Mouse (Mus musculus) stomach, embryonic 15.5 days (tissue): Measurements from ENCODE around the gene Dmrtc2. TPM values are rescaled to one million over a fixed set of nuclear protein-coding genes. Genes with fewer than 3 reads are reported as not detected.

Source experiments
- ATAC-seq: fragments of 200-750 bp; cut with Nextera tagmentation; 2 replicates; pipeline ENCODE4 v1.8.0; 2017; ENCODE audit warnings: low read depth, moderate number of reproducible peaks, moderate TSS enrichment; ENCODE audit not compliant: insufficient read depth, low FRiP score
- H3K27ac ChIP-seq: fragments of 300-500 bp; sonication (generic); 2 replicates; pipeline ENCODE4 v1.5.1; 2015; ENCODE audit warnings: mild to moderate bottlenecking, inconsistent platforms
- H3K27me3 ChIP-seq: fragments of 300-500 bp; sonication (generic); replicated peaks from 2 replicates; pipeline ENCODE4 v1.6.1; 2015; ENCODE audit warnings: inconsistent platforms
- H3K36me3 ChIP-seq: fragments of 300-500 bp; sonication (generic); 2 replicates; pipeline ENCODE4 v1.6.1; 2015; ENCODE audit warnings: inconsistent platforms
- H3K4me1 ChIP-seq: fragments of 300-500 bp; sonication (generic); 2 replicates; pipeline ENCODE4 v1.6.1; 2015; ENCODE audit warnings: inconsistent platforms
- H3K4me2 ChIP-seq: fragments of 300-500 bp; sonication (generic); 2 replicates; pipeline ENCODE4 v1.6.1; 2015; ENCODE audit warnings: mild to moderate bottlenecking, inconsistent platforms
- H3K4me3 ChIP-seq: fragments of 300-500 bp; sonication (generic); replicated peaks from 2 replicates; pipeline ENCODE4 v1.5.1; 2015; ENCODE audit warnings: inconsistent platforms
- H3K9ac ChIP-seq: fragments of 300-500 bp; sonication (generic); 2 replicates; pipeline ENCODE4 v1.6.1; 2015; ENCODE audit warnings: inconsistent platforms
- H3K9me3 ChIP-seq: fragments of 300-500 bp; sonication (generic); 2 replicates; pipeline ENCODE4 v1.6.1; 2016; ENCODE audit warnings: inconsistent platforms
- WGBS: fragments of 180-500 bp; shearing (Covaris S2); methylation state at CpG from one replicate; pipeline ENCODE4 v1.1.7; 2015; 5-methylcytosine and 5-hydroxymethylcytosine counted together
- polyA plus RNA-seq: library from polyadenylated mRNA; unstranded; fragments of >200 nt; fragmentation: Nextera tagmentation; extraction: Ambion mirVana; gene quantifications from 2 replicates; pipeline ENCODE4 v1.2.1, GENCODE M21; 2015

The Dmrtc2 gene
- polyA plus RNA-seq, 1 experiment from 2014 or later = not detected

GRCm38 (mm10) chr7:24904070-24904483 is 34.2 kb downstream of the Dmrtc2 start:
- H3K9me3 ChIP-seq = no peaks in the 10 kb centered on the region
- peaks cover 11% of the 10 kb centered on the region; the same call in 1 of the 2 replicates for H3K36me3 ChIP-seq
- ATAC-seq = peak; percentile 96
- peak overlapping the region; percentile 71 for H3K9ac ChIP-seq
- peaks cover 33% of the 10 kb centered on the region for H3K4me1 ChIP-seq
- no peaks in the 10 kb centered on the region for H3K27me3 ChIP-seq
- H3K4me2 ChIP-seq = peak overlapping the region; percentile 76
- peak overlapping the region; percentile 78 for H3K4me3 ChIP-seq
- WGBS = under 1% methylated on average over 30 of the region's 30 CpGs
- peak overlapping the region; percentile 93 for H3K27ac ChIP-seq

- H3K27me3 ChIP-seq = no peaks in the 10 kb centered on the region
- H3K36me3 ChIP-seq = peaks cover 14% of the 10 kb centered on the region; the same call in 1 of the 2 replicates
- no peaks in the 10 kb centered on the region for H3K9me3 ChIP-seq
- ATAC-seq = no peak
- peak overlapping the region; percentile 78 for H3K4me3 ChIP-seq
- H3K27ac ChIP-seq = peak overlapping the region; percentile 82
- H3K9ac ChIP-seq = 0 out of 2 replicates have a peak overlapping the region, but pooled peaks have one; percentile 71
- peak overlapping the region; percentile 76 for H3K4me2 ChIP-seq
- 16% methylated on average over 3 of the region's 3 CpGs for WGBS
- H3K4me1 ChIP-seq = peaks cover 33% of the 10 kb centered on the region
Measured at GRCm38 (mm10) chr7:24904936-24905335, 35.1 kb downstream of the Dmrtc2 start.

DNA sequence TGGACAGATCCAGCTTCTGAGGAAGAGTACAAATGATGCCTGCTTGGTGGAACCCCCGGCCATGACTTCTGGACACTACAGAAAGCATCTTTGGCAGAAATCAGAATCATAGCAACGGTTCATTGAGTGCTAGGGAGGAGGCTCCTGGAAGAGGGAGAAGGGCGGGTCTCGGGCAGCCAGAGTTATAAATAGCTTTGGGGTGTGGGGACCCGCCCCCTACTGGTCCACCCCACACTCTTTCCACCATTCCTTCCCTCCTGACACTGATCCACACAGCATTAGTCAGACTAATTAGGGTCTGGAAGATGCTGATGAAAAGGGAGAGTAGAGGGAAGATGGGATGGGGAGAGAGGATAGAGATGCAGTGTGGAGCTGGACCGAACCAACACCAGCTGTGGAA is 36.7 kb downstream of the Dmrtc2 start:
- Histone ChIP-seq H3K4me3 (no peak overlapping the region), H3K4me1 (peaks cover 33% of the 10 kb centered on the region), H3K4me2 (no peak overlapping the region), H3K9ac (no peak overlapping the region), H3K36me3 (peaks cover 23% of the 10 kb centered on the region), H3K9me3 (no peaks in the 10 kb centered on the region), H3K27ac (peak overlapping the region; percentile 44; the same call in 1 of the 2 replicates), H3K27me3 (no peaks in the 10 kb centered on the region)
- WGBS = 28% methylated on average over 6 of the region's 6 CpGs
- ATAC-seq = no peak

DNA sequence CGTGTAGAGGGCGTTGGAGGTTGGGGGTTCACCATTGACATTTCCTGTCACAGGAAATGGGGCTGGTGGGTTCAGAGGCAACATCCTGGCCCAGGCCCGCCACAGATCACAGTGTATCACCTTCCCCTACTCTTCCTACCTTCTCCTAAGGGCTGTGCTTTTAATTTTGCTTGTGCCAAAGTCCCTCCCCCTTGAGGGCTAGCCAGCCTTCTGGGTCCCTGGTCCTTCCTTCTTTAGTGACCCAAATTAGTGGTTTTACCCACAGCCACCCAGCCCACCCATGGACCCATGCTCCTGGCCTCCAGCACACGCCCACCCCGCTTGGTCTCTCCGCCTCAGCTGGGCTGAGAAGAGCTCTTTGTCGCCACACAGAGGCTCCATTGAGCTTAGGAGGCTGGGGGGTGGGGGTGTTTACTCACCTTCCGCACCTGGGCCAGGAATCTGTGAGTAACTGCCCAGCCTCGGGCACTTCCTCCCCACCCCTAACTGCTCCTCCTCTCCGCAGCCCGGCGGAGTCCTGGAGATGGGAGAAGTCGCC is 37.4 kb downstream of the Dmrtc2 start:
- peak; percentile 17; the same call in 1 of the 2 replicates for ATAC-seq
- H3K4me3 ChIP-seq = no peak overlapping the region
- peak overlapping the region; percentile 29 for H3K4me2 ChIP-seq
- H3K9me3 ChIP-seq = no peaks in the 10 kb centered on the region
- WGBS = 30% methylated on average over 13 of the region's 13 CpGs
- peaks cover 33% of the 10 kb centered on the region for H3K4me1 ChIP-seq
- H3K27ac ChIP-seq = peak overlapping the region; percentile 44; the same call in 1 of the 2 replicates
- H3K36me3 ChIP-seq = peaks cover 31% of the 10 kb centered on the region
- H3K27me3 ChIP-seq = no peaks in the 10 kb centered on the region
- no peak overlapping the region for H3K9ac ChIP-seq

- ATAC-seq = no peak
- Histone ChIP-seq H3K9me3 (no peaks in the 10 kb centered on the region), H3K4me3 (no peak overlapping the region), H3K4me1 (peaks cover 4% of the 10 kb centered on the region; the same call in 1 of the 2 replicates), H3K27ac (no peak overlapping the region), H3K4me2 (no peak overlapping the region), H3K27me3 (no peaks in the 10 kb centered on the region), H3K36me3 (peaks cover 54% of the 10 kb centered on the region), H3K9ac (no peak overlapping the region)
- 88% methylated on average over 14 of the region's 14 CpGs for WGBS
Measured at GRCm38 (mm10) chr7:24912480-24912879, 42.6 kb downstream of the Dmrtc2 start.

DNA sequence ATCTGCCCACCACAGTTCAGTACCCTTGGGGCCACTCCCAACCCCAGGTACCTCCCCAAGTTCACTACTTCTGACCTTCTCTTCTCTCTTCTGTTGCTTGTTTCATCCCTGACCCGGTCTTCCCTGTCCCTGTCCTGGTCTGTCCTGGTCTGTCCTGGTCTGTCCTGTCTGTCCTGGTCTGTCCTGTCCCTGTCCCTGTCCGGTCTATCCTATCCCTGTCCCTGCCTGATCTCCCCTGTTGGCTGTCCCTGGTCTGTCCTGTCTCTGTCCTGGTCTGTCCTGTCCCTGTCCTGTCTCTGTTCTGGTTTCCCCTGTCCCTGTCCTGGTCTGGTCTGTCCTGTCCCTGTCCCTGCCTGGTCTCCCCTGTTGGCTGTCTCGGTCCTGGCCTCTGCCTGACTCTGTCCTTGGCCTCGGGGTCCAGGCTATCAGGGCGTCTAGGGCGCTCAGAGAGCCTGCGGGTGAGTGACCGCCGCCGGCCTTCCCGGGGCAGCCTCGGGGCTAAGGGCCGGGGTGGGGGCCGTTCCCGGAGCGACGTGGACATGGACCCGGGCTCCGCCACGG is 49.0 kb downstream of the Dmrtc2 start:
- H3K4me2 ChIP-seq = no peak overlapping the region
- 88% methylated on average over 20 of the region's 20 CpGs for WGBS
- H3K4me3 ChIP-seq = no peak overlapping the region
- H3K9ac ChIP-seq = no peak overlapping the region
- no peaks in the 10 kb centered on the region for H3K4me1 ChIP-seq
- H3K36me3 ChIP-seq = peaks cover 59% of the 10 kb centered on the region
- peak; percentile 4; the same call in 1 of the 2 replicates for ATAC-seq
- no peak overlapping the region for H3K27ac ChIP-seq
- no peaks in the 10 kb centered on the region for H3K9me3 ChIP-seq
- no peaks in the 10 kb centered on the region for H3K27me3 ChIP-seq

DNA sequence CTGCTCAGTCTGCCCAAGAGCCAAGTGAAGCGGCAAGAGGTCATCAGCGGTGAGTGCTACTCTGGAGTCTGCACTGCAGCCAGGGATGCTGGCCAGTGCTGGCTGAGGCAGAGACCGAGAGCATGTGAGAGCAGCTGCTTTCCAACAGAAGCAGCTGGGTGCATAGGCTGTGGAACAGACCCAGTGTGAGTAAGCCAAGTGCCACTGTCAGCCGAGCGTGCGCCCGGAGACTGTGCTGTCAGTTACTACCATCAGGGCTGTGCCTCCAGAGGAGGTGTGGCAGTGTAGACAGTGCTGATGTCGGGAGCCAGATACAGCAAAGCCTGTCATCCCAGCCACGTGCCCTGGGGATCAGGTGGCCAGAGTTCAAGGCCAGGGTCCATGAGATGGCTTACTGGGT is 49.9 kb downstream of the Dmrtc2 start:
- Histone ChIP-seq H3K9me3 (no peaks in the 10 kb centered on the region), H3K4me1 (no peaks in the 10 kb centered on the region), H3K4me3 (no peak overlapping the region), H3K27me3 (no peaks in the 10 kb centered on the region), H3K4me2 (no peak overlapping the region), H3K36me3 (peaks cover 68% of the 10 kb centered on the region), H3K27ac (no peak overlapping the region), H3K9ac (no peak overlapping the region)
- ATAC-seq = no peak
- 88% methylated on average over 9 of the region's 9 CpGs for WGBS

Other genes starting within 250 kb of the Dmrtc2 start
- 22.6 and 42.2 TPM in 2 replicates for gene Lypd3, start 233.5 kb upstream of the Dmrtc2 start, polyA plus RNA-seq
- gene Tex101, start 193.4 kb upstream of the Dmrtc2 start, polyA plus RNA-seq = 0.21 TPM in 1 of 2 replicates, not detected in the other
- gene BC049730, start 160.8 kb upstream of the Dmrtc2 start, polyA plus RNA-seq = not detected in 2 replicates
- gene Gm4763, start 143.1 kb upstream of the Dmrtc2 start, polyA plus RNA-seq = not detected in 2 replicates
- gene Cd177, start 109.7 kb upstream of the Dmrtc2 start, polyA plus RNA-seq = 3.3 and 3.7 TPM in 2 replicates
- gene Ceacam10, start 92.9 kb upstream of the Dmrtc2 start, polyA plus RNA-seq = 0.95 and 1.2 TPM in 2 replicates
- 13.5 and 34.6 TPM in 2 replicates for gene Gm9844, start 7.8 kb upstream of the Dmrtc2 start, polyA plus RNA-seq
- gene Lypd4, start 116 bp upstream of the Dmrtc2 start, polyA plus RNA-seq = not detected in 2 replicates
- 2,480 and 2,486 TPM in 2 replicates for gene Rps19, start 14.3 kb downstream of the Dmrtc2 start, polyA plus RNA-seq
- gene Cd79a, start 27.3 kb downstream of the Dmrtc2 start, polyA plus RNA-seq = 1.1 and 1.5 TPM in 2 replicates
- gene Arhgef1, start 32.9 kb downstream of the Dmrtc2 start, polyA plus RNA-seq = 86.9 and 97.5 TPM in 2 replicates
- gene Gm4881, start 74.4 kb downstream of the Dmrtc2 start, polyA plus RNA-seq = not detected in 2 replicates
- 172 and 217 TPM in 2 replicates for gene Rabac1, start 102.7 kb downstream of the Dmrtc2 start, polyA plus RNA-seq
- gene Atp1a3, start 135.9 kb downstream of the Dmrtc2 start, polyA plus RNA-seq = 3.6 and 4.3 TPM in 2 replicates
- gene Grik5, start 202.3 kb downstream of the Dmrtc2 start, polyA plus RNA-seq = 5.4 and 6.3 TPM in 2 replicates
- gene Zfp574, start 202.5 kb downstream of the Dmrtc2 start, polyA plus RNA-seq = 26.7 and 27.3 TPM in 2 replicates